Mouse (Mus musculus) right cerebral cortex, postnatal 36 days (tissue): ENCODE results near the gene Plxdc1.
"Not testable (repeated sequence)": the region's sequence is repeated elsewhere in the genome, so short reads cannot be mapped to it uniquely, and the experiment has no call there.

Experiments used
- DNase-seq, 2 experiments: peaks; one replicate each; pipeline ENCODE4 v3.0.0; 2022; ENCODE audit warnings: low spot score in 2 of 2, mixed read lengths in 1 of 2

Gene Plxdc1

DNA sequence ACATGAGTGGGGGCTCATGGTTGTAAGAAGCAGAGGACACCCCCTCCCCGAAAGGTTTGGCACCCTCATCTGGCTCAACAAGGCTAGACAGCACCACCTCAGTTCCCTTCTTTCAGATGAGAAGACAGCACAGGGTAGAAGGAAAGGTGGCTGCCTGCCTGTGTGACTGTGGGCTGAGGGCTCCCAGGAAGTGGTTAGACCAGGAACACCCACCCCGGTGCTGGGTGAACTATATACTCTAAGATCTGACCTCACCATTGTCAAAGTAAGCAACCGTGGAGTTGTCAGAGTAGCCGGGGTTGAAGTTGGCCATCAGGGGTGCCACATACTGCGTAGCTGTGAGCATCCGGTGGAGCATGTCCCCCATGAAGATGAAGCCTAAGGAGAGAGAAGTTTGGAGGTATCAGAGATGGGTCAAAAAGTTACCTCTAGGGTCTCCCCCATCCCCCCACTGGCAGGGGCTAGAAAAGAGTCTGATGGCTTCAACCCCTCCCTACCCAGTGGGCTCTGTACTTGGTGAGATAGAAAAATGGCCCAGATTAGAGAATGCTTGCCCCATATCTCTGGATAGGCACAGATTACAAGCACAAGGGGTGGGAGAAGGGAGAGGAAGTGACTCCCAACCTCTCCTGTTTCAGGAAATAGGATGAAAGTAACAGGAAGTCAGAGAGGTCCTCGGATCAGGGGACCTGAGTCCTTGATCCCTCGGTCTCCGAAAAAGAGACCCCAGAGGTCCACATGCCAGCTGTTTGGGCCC lies 30.9 kb downstream of the Plxdc1 start:
- no peak for DNase-seq

GRCm38 (mm10) chr11:97954469-97955141 lies 31.6 kb downstream of the Plxdc1 start:
- no peak for DNase-seq

- no peak for DNase-seq
Observed at GRCm38 (mm10) chr11:97953939-97954275, 32.3 kb downstream of the Plxdc1 start.

GRCm38 (mm10) chr11:97953179-97953938 lies 32.9 kb downstream of the Plxdc1 start:
- no peak for DNase-seq

DNA sequence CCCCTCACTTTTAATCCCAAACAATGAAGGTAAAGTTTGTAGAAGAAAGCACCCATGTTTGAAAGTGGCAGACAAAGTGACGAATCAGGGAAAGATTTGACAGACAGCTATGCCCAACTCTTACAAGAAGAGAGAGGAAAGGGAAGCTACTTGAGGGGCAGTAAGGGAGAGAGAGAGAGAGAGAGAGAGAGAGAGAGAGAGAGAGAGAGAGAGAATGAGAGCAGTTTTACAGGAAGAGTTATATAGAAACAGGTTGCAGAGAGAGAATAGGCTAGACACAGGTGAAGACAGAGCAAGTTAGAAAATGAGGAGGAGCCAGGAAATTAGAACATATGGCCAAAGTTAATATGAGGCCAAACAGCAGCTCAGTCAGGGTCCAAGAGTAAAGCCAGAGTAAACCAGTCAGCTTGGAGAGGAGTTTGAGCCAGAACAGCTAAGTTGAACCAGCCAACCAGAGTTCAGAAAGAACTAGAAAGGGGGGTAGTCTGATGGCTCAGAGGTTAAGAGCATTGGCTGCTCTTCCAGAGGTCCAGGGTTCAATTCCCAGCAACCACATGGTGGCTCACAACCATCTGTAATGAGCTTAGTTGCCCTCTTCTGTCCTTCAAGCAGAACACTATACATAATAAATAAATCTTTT lies 33.8 kb downstream of the Plxdc1 start:
- no peak for DNase-seq

DNA sequence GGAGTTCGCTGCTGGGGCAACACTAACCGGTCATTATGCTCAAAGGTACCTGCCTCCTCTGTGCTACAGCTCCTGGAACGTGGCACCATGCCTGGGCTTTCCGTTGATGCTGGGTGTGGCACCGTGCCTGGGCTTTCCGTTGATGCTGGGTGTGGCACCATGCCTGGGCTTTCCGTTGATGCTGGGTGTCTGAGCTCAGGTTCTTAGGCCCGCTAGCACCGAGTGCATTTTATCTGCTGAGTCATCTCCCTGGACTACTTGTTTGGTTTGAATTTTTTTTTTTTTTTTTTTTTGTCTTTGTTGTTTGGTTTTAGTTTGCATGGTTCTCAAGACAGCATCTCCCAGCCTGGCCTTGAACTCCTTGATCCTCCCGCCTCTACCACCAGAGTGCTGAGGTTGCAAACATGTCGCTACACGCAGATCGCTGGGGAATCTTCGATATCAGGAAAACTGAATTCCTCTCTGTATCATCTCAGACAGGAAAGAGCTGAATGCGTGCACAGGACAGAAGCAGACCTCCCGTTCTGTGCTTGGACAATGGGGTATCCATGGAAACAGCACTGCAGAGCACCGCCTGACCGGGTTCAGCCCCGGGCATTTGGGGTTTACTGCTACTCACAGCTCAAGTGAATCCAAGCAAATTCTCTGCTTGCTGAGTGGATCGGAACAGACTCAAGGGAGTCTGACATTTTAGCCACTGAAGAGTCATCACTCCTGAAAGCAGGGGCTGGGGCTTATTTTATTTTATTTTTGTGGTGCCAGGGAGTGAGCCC lies 36.4 kb downstream of the Plxdc1 start:
- no peak for DNase-seq

DNA sequence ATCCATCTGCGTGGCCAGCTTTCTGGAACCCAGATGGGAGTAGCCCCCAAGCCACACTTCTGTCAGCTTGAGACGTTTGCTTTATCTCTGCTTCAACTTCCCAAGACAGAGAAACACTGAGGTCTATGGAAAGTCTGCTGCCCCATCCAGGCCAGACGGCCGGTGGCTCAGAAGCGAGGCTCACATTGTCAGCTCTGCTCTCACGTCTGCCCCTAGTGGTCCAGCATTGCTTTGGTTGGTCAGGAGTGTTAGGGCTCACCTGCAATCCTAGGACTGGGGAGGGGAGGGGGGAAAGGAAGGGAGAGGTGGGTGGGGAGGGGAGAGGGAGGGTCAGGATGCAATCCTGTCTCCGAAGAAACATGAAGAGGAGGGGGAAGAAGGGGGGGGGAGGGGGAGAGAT lies 38.8 kb downstream of the Plxdc1 start:
- DNase-seq: no peak

- not testable (repeated sequence) for DNase-seq
Observed at GRCm38 (mm10) chr11:97945738-97946289, 40.4 kb downstream of the Plxdc1 start.

GRCm38 (mm10) chr11:97945031-97945430 lies 41.2 kb downstream of the Plxdc1 start:
- DNase-seq: peak; percentile 19 to 30

GRCm38 (mm10) chr11:97943256-97943655 lies 43.0 kb downstream of the Plxdc1 start:
- no peak for DNase-seq

DNA sequence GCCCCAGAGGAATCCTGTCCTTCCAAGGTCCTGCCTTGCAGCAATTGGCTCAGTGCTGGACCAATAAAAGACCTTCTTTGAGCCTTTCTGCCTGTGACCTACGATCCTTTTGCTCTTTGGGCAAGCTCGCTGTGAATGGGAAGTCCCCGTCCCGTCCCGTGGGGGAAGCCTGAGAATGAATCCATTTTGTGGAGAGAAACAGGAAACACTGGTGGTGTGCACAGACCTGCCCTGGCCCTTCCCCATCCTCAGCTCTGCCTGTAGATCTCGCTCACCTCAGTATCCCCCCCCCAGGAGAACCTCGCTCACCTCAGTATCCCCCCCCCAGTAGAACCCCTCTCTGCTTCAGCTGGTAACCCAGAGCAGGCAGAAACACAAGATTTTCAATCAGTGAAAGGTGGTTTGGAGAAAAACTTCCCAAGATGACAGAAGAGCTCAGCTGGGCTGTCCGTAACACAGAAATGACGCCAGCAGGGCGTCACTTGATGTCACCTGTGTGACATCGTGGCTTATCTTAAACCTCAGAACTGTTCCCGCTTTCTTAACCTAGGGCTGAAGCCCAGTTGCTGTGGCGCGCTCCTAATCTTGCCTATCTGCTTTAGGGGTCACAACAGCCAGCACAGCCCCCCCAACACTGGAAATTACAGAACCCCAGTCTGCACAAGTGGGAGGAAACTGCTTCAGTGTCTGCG lies 43.7 kb downstream of the Plxdc1 start:
- no peak for DNase-seq

GRCm38 (mm10) chr11:97937469-97938105 lies 48.7 kb downstream of the Plxdc1 start:
- DNase-seq: no peak

GRCm38 (mm10) chr11:97936758-97937157 lies 49.5 kb downstream of the Plxdc1 start:
- no peak for DNase-seq

DNA sequence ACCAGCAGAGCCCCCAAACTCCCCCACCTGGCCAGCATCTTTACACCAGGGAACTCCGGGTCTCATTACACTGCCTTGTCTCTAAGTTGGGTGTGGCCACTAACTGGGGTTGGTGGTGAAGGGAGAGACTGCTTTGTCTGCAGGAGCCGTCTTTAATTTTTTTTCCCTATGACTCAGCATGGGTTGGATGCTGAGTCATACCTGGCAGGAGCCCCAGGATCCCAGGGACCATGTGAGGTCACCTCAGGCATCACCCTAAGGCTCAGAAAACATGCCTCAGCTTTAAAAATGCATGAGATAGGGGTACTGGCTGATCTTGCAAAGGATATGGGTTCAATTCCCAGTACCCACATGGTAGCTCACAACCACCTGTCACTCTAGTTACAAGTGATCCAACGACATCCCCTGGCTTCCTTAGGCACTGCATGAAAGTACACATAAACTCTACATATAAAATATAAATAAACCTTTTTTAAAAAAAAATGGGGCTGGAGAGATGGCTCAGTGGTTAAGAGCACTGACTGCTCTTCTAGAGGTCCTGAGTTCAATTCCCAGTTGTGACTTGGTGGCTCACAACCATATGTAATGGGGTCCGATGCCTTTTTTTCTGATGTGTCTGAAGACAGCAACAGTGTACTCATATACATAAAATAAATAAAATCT lies 50.2 kb downstream of the Plxdc1 start:
- no peak for DNase-seq

- no peak for DNase-seq
Observed at GRCm38 (mm10) chr11:97933553-97933952, 52.7 kb downstream of the Plxdc1 start.

- no peak for DNase-seq
Observed at GRCm38 (mm10) chr11:97928905-97929304, 57.3 kb downstream of the Plxdc1 start.

- DNase-seq: no peak
Observed at GRCm38 (mm10) chr11:97924217-97924616, 62.0 kb downstream of the Plxdc1 start.

DNA sequence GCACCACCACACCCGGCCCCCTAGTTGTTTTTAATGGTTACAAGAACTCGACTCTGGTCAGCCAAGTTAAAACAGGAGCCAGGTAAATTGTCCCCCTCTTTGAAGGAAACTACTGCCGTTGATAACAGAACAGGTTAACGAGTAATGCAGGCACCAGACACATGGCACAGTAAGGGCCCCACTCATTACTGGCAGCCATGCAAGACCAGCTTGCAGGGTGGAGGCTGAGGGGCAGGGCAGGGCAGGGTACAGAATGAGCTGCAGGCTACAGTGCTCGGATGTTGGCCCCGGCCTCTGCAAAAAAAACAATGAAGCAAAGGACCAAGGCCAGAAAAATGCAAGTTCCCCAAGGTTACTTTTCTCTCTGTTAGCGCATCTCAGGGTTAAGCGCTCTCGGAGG lies 62.6 kb downstream of the Plxdc1 start:
- no peak for DNase-seq

DNA sequence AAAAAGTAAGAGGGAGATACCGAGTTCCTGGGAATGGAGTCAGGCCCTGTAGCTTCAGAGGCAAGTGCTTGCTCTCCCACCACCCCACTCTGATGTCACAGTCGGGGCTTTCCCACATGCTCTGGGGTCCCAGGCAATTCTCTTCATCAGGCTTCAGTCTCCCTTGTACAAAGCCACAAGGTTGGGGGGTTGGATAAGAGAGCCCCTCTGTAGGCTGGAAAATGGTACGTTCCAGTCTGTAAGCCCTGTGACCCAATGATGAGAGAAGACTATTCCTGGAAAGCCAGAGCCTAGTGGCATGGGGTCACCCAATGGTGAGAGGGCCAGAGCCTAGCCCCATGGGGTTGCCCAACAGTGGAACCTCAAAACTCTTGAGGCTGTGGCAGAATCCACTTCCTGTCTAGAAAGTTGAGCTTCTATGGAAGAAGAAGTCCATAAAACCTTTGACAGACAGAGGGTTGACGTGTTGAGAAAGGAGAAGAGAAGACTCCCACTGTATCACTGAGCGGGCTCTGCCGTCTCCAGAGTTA lies 70.2 kb downstream of the Plxdc1 start:
- DNase-seq: no peak
